Mouse (Mus musculus) neural tube, embryonic 14.5 days (tissue): ENCODE measurements around the gene Gm20479. TPM values are rescaled to one million over a fixed set of nuclear protein-coding genes. Genes with fewer than 3 reads are reported as not detected.

Source experiments
- ATAC-seq: fragments of 200-750 bp; cut with Nextera tagmentation; 2 replicates; pipeline ENCODE4 v1.8.0; 2017; ENCODE audit warnings: low read depth, mild to moderate bottlenecking, moderate TSS enrichment, moderate library complexity
- H3K27ac ChIP-seq: fragments of 300-500 bp; sonication (generic); 2 replicates; pipeline ENCODE4 v1.5.1; 2014; ENCODE audit warnings: low read depth, mild to moderate bottlenecking, control low read depth, low read length, moderate library complexity, mixed read lengths
- H3K27me3 ChIP-seq: fragments of 300-500 bp; sonication (generic); 2 replicates; pipeline ENCODE4 v1.6.1; 2014; ENCODE audit warnings: low read length; ENCODE audit not compliant: control insufficient read depth, insufficient read depth
- H3K36me3 ChIP-seq: fragments of 300-500 bp; sonication (generic); 2 replicates; pipeline ENCODE4 v1.6.1; 2014; ENCODE audit warnings: low read length, mixed read lengths; ENCODE audit not compliant: control insufficient read depth, insufficient read depth
- H3K4me1 ChIP-seq: fragments of 300-500 bp; sonication (generic); 2 replicates; pipeline ENCODE4 v1.6.1; 2014; ENCODE audit warnings: low read length; ENCODE audit not compliant: control insufficient read depth, insufficient read depth
- H3K4me2 ChIP-seq: fragments of 300-500 bp; sonication (generic); 2 replicates; pipeline ENCODE4 v1.6.1; 2014; ENCODE audit warnings: mild to moderate bottlenecking, low read depth, low read length, control low read depth
- H3K4me3 ChIP-seq: fragments of 300-500 bp; sonication (generic); 2 replicates; pipeline ENCODE4 v1.5.1; 2014; ENCODE audit warnings: low read depth, low read length, control low read depth, mixed read lengths
- H3K9ac ChIP-seq: fragments of 300-500 bp; sonication (generic); replicated peaks from 2 replicates; pipeline ENCODE4 v1.6.1; 2014; ENCODE audit warnings: low read depth, mild to moderate bottlenecking, control low read depth, low read length, mixed read lengths
- H3K9me3 ChIP-seq: fragments of 300-500 bp; sonication (generic); 2 replicates; pipeline ENCODE4 v1.6.1; 2016; ENCODE audit warnings: low read length; ENCODE audit not compliant: control insufficient read depth
- WGBS: fragments of 180-500 bp; shearing (Covaris S2); extraction: QIAGEN DNeasy Blood & Tissue Kit; methylation state at CpG from one replicate; pipeline ENCODE4 v1.1.7; 2014; 5-methylcytosine and 5-hydroxymethylcytosine counted together
- polyA plus RNA-seq: library from polyadenylated mRNA; unstranded; fragments of >200 nt; fragmentation: Nextera tagmentation; extraction: Ambion mirVana; gene quantifications from 2 replicates; pipeline ENCODE4 v1.2.1, GENCODE M21; 2014

The Gm20479 gene
- polyA plus RNA-seq, 1 experiment from 2014 or later = not detected

GRCm38 (mm10) chr7:27305091-27305730 is 52.0 kb downstream of the Gm20479 start:
- Histone ChIP-seq H3K9me3 (no peaks in the 10 kb centered on the region), H3K27ac (no peak overlapping the region), H3K36me3 (no peaks in the 10 kb centered on the region), H3K4me2 (no peak overlapping the region), H3K4me1 (no peaks in the 10 kb centered on the region), H3K27me3 (no peaks in the 10 kb centered on the region), H3K9ac (no peak overlapping the region), H3K4me3 (no peak overlapping the region)
- ATAC-seq = no peak
- 89% methylated on average over 17 of the region's 17 CpGs for WGBS

Other genes starting within 250 kb of the Gm20479 start
- gene Cyp2f2, start 237.5 kb downstream of the Gm20479 start, polyA plus RNA-seq = not detected in 2 replicates
- gene Cyp2t4, start 203.7 kb downstream of the Gm20479 start, polyA plus RNA-seq = 0.16 TPM in 1 of 2 replicates, not detected in the other
- gene Egln2, start 190.6 kb downstream of the Gm20479 start, polyA plus RNA-seq = 46.9 and 48.3 TPM in 2 replicates
- gene Rab4b, start 178.5 kb downstream of the Gm20479 start, polyA plus RNA-seq = 100.0 and 100 TPM in 2 replicates
- gene Gm21983, start 176.3 kb downstream of the Gm20479 start, polyA plus RNA-seq = 0.94 TPM in 1 of 2 replicates, not detected in the other
- gene Mia, start 176.3 kb downstream of the Gm20479 start, polyA plus RNA-seq = 14.7 and 24.4 TPM in 2 replicates
- 3.6 TPM in 2 replicates for gene BC024978, start 161.6 kb downstream of the Gm20479 start, polyA plus RNA-seq
- gene Snrpa, start 161.1 kb downstream of the Gm20479 start, polyA plus RNA-seq = 197 and 207 TPM in 2 replicates
- gene Itpkc, start 128.8 kb downstream of the Gm20479 start, polyA plus RNA-seq = 6.6 and 7.2 TPM in 2 replicates
- gene Coq8b, start 124.4 kb downstream of the Gm20479 start, polyA plus RNA-seq = 16.7 and 20.9 TPM in 2 replicates
- 22.6 and 27.9 TPM in 2 replicates for gene Numbl, start 99.0 kb downstream of the Gm20479 start, polyA plus RNA-seq
- 5.8 and 11.5 TPM in 2 replicates for gene Ltbp4, start 19.7 kb downstream of the Gm20479 start, polyA plus RNA-seq
- gene Shkbp1, start 1.4 kb downstream of the Gm20479 start, polyA plus RNA-seq = 29.6 and 35.6 TPM in 2 replicates
- gene Sptbn4, start 90.3 kb upstream of the Gm20479 start, polyA plus RNA-seq = 3.9 and 5.6 TPM in 2 replicates
- 12.1 and 23.0 TPM in 2 replicates for gene Blvrb, start 90.6 kb upstream of the Gm20479 start, polyA plus RNA-seq
- gene Sertad3, start 116.3 kb upstream of the Gm20479 start, polyA plus RNA-seq = 5.7 and 10.0 TPM in 2 replicates
- 6.1 and 10.7 TPM in 2 replicates for gene Sertad1, start 129.5 kb upstream of the Gm20479 start, polyA plus RNA-seq
- 0.43 and 1.1 TPM in 2 replicates for gene Prx, start 141.9 kb upstream of the Gm20479 start, polyA plus RNA-seq
- 1.2 and 2.1 TPM in 2 replicates for gene Hipk4, start 165.8 kb upstream of the Gm20479 start, polyA plus RNA-seq
- 148 and 168 TPM in 2 replicates for gene Pld3, start 195.8 kb upstream of the Gm20479 start, polyA plus RNA-seq
- gene 2310022A10Rik, start 195.8 kb upstream of the Gm20479 start, polyA plus RNA-seq = 27.2 TPM in 2 replicates
- 44.1 and 51.4 TPM in 2 replicates for gene Akt2, start 234.1 kb upstream of the Gm20479 start, polyA plus RNA-seq